Mouse (Mus musculus): ENCODE results near the gene Itfg2. TPM values are rescaled to one million over a fixed set of nuclear protein-coding genes. Genes with fewer than 3 reads are reported as not detected.
A peak's percentile ranks its signal among the peaks of the same experiment; 100 is the strongest.

Itfg2 gene
- polyA plus RNA-seq (2016; fragmentation: Nextera tagmentation; extraction: Ambion mirVana), result 39.2 TPM in 2 replicates

GRCm38 (mm10) chr6:128424269-128425019 lies at the start of gene Itfg2:
Itfg2 (minus strand) TSS chr6:128424931.
- peak within 1 kb of the TSS; percentile 62 for H3K4me3 ChIP-seq
- H3K36me3 ChIP-seq, result peaks cover 29% of the 10 kb centered on the region
- H3K4me1 ChIP-seq, result peaks cover 5% of the 10 kb centered on the region; the same call in 1 of the 2 replicates
- WGBS, result under 1% methylated on average over 42 of the region's 42 CpGs
- peak within 1 kb of the TSS; percentile 72 for H3K4me2 ChIP-seq (replicated peaks)
- H3K27me3 ChIP-seq, result no peaks in the 10 kb centered on the region
- ATAC-seq (ENCODE audit: low FRiP score, low read depth), result peak; percentile 95
- H3K9me3 ChIP-seq, result no peaks in the 10 kb centered on the region
- H3K27ac ChIP-seq (replicated peaks), result peak within 1 kb of the TSS; percentile 97
- peak within 1 kb of the TSS; percentile 76 for H3K9ac ChIP-seq (replicated peaks)

GRCm38 (mm10) chr6:128474112-128474511 lies 49.4 kb upstream of the Itfg2 start:
- Histone ChIP-seq H3K4me2 (replicated peaks) (no peak overlapping the region), H3K9ac (replicated peaks) (no peak overlapping the region), H3K4me1 (no peaks in the 10 kb centered on the region), H3K36me3 (no peaks in the 10 kb centered on the region), H3K27ac (replicated peaks) (no peak overlapping the region), H3K9me3 (no peaks in the 10 kb centered on the region), H3K27me3 (no peaks in the 10 kb centered on the region), H3K4me3 (no peak overlapping the region)
- ATAC-seq (ENCODE audit: low FRiP score, low read depth), result no peak
- WGBS, result 92% methylated on average over 6 of the region's 6 CpGs

GRCm38 (mm10) chr6:128469451-128469850 lies 44.7 kb upstream of the Itfg2 start:
- no peak for ATAC-seq (ENCODE audit: low FRiP score, low read depth)
- Histone ChIP-seq H3K36me3 (no peaks in the 10 kb centered on the region), H3K9ac (replicated peaks) (no peak overlapping the region), H3K4me2 (replicated peaks) (no peak overlapping the region), H3K27me3 (no peaks in the 10 kb centered on the region), H3K27ac (replicated peaks) (no peak overlapping the region), H3K4me1 (peaks cover 7% of the 10 kb centered on the region; the same call in 1 of the 2 replicates), H3K9me3 (no peaks in the 10 kb centered on the region), H3K4me3 (no peak overlapping the region)
- WGBS, result 13% methylated on average over 7 of the region's 12 CpGs

GRCm38 (mm10) chr6:128467298-128467697 lies 42.6 kb upstream of the Itfg2 start:
- Histone ChIP-seq H3K4me2 (replicated peaks) (no peak overlapping the region), H3K27ac (replicated peaks) (no peak overlapping the region), H3K9me3 (no peaks in the 10 kb centered on the region), H3K27me3 (no peaks in the 10 kb centered on the region), H3K36me3 (no peaks in the 10 kb centered on the region), H3K4me3 (no peak overlapping the region), H3K9ac (replicated peaks) (no peak overlapping the region), H3K4me1 (peaks cover 7% of the 10 kb centered on the region; the same call in 1 of the 2 replicates)
- 42% methylated on average over 2 of the region's 2 CpGs for WGBS
- ATAC-seq (ENCODE audit: low FRiP score, low read depth), result no peak

- WGBS, result 62% methylated on average over 3 of the region's 3 CpGs
- H3K9ac ChIP-seq (replicated peaks), result no peak overlapping the region
- no peak for ATAC-seq (ENCODE audit: low FRiP score, low read depth)
- H3K9me3 ChIP-seq, result no peaks in the 10 kb centered on the region
- H3K4me2 ChIP-seq (replicated peaks), result no peak overlapping the region
- no peaks in the 10 kb centered on the region for H3K36me3 ChIP-seq
- H3K4me1 ChIP-seq, result peaks cover 7% of the 10 kb centered on the region; the same call in 1 of the 2 replicates
- H3K4me3 ChIP-seq, result no peak overlapping the region
- no peaks in the 10 kb centered on the region for H3K27me3 ChIP-seq
- no peak overlapping the region for H3K27ac ChIP-seq (replicated peaks)
Measured at GRCm38 (mm10) chr6:128466563-128466962, 41.8 kb upstream of the Itfg2 start.

GRCm38 (mm10) chr6:128466043-128466442 lies 41.3 kb upstream of the Itfg2 start:
- no peak overlapping the region for H3K4me2 ChIP-seq (replicated peaks)
- WGBS, result 44% methylated on average over 7 of the region's 7 CpGs
- ATAC-seq (ENCODE audit: low FRiP score, low read depth), result no peak

GRCm38 (mm10) chr6:128464996-128465395 lies 40.3 kb upstream of the Itfg2 start:
- Histone ChIP-seq H3K9me3 (no peaks in the 10 kb centered on the region), H3K4me3 (no peak overlapping the region), H3K4me2 (replicated peaks) (no peak overlapping the region), H3K27me3 (no peaks in the 10 kb centered on the region), H3K4me1 (peaks cover 7% of the 10 kb centered on the region; the same call in 1 of the 2 replicates), H3K36me3 (no peaks in the 10 kb centered on the region), H3K27ac (replicated peaks) (no peak overlapping the region), H3K9ac (replicated peaks) (no peak overlapping the region)
- ATAC-seq (ENCODE audit: low FRiP score, low read depth), result no peak
- 86% methylated on average over 4 of the region's 4 CpGs for WGBS

More at GRCm38 (mm10) chr6:128466043-128466442, 41.3 kb upstream of the Itfg2 start:
- H3K27me3 ChIP-seq, result no peaks in the 10 kb centered on the region
- no peak overlapping the region for H3K4me3 ChIP-seq
- H3K4me1 ChIP-seq, result peaks cover 7% of the 10 kb centered on the region; the same call in 1 of the 2 replicates
- no peaks in the 10 kb centered on the region for H3K9me3 ChIP-seq
- no peak overlapping the region for H3K27ac ChIP-seq (replicated peaks)
- no peaks in the 10 kb centered on the region for H3K36me3 ChIP-seq
- no peak overlapping the region for H3K9ac ChIP-seq (replicated peaks)

GRCm38 (mm10) chr6:128461606-128462005 lies 36.9 kb upstream of the Itfg2 start:
- ATAC-seq (ENCODE audit: low FRiP score, low read depth), result no peak
- no peaks in the 10 kb centered on the region for H3K9me3 ChIP-seq
- no peak overlapping the region for H3K9ac ChIP-seq (replicated peaks)
- peaks cover 7% of the 10 kb centered on the region; the same call in 1 of the 2 replicates for H3K4me1 ChIP-seq
- no peak overlapping the region for H3K27ac ChIP-seq (replicated peaks)
- H3K36me3 ChIP-seq, result no peaks in the 10 kb centered on the region
- H3K4me2 ChIP-seq (replicated peaks), result no peak overlapping the region
- H3K27me3 ChIP-seq, result no peaks in the 10 kb centered on the region
- H3K4me3 ChIP-seq, result no peak overlapping the region

GRCm38 (mm10) chr6:128460729-128461503 lies 36.2 kb upstream of the Itfg2 start:
- no peak overlapping the region for H3K4me2 ChIP-seq (replicated peaks)
- H3K9me3 ChIP-seq, result no peaks in the 10 kb centered on the region
- no peak overlapping the region for H3K9ac ChIP-seq (replicated peaks)
- ATAC-seq (ENCODE audit: low FRiP score, low read depth), result no peak
- no peak overlapping the region for H3K27ac ChIP-seq (replicated peaks)
- peaks cover 1% of the 10 kb centered on the region; the same call in 1 of the 2 replicates for H3K4me1 ChIP-seq
- WGBS, result 84% methylated on average over 14 of the region's 14 CpGs
- no peaks in the 10 kb centered on the region for H3K27me3 ChIP-seq
- no peaks in the 10 kb centered on the region for H3K36me3 ChIP-seq
- H3K4me3 ChIP-seq, result no peak overlapping the region

- 36% methylated on average over 2 of the region's 2 CpGs for WGBS
- no peak for ATAC-seq (ENCODE audit: low FRiP score, low read depth)
Measured at GRCm38 (mm10) chr6:128460321-128460720, 35.6 kb upstream of the Itfg2 start.

GRCm38 (mm10) chr6:128457186-128457585 lies 32.5 kb upstream of the Itfg2 start:
- Histone ChIP-seq H3K4me2 (replicated peaks) (no peak overlapping the region), H3K27me3 (no peaks in the 10 kb centered on the region), H3K9me3 (no peaks in the 10 kb centered on the region), H3K4me1 (no peaks in the 10 kb centered on the region), H3K27ac (replicated peaks) (no peak overlapping the region), H3K36me3 (no peaks in the 10 kb centered on the region), H3K9ac (replicated peaks) (no peak overlapping the region), H3K4me3 (no peak overlapping the region)
- ATAC-seq (ENCODE audit: low FRiP score, low read depth), result no peak
- WGBS, result 86% methylated on average over 5 of the region's 5 CpGs

More at GRCm38 (mm10) chr6:128460321-128460720, 35.6 kb upstream of the Itfg2 start:
- Histone ChIP-seq H3K9ac (replicated peaks) (no peak overlapping the region), H3K4me1 (no peaks in the 10 kb centered on the region), H3K27me3 (no peaks in the 10 kb centered on the region), H3K4me2 (replicated peaks) (no peak overlapping the region), H3K4me3 (no peak overlapping the region), H3K9me3 (no peaks in the 10 kb centered on the region), H3K36me3 (no peaks in the 10 kb centered on the region), H3K27ac (replicated peaks) (no peak overlapping the region)
